Mouse (Mus musculus): Measurements from ENCODE around the gene Qrich2.
"Not testable (repeated sequence)": the region's sequence is repeated elsewhere in the genome, so short reads cannot be mapped to it uniquely, and the experiment has no call there.

The Qrich2 gene

DNA sequence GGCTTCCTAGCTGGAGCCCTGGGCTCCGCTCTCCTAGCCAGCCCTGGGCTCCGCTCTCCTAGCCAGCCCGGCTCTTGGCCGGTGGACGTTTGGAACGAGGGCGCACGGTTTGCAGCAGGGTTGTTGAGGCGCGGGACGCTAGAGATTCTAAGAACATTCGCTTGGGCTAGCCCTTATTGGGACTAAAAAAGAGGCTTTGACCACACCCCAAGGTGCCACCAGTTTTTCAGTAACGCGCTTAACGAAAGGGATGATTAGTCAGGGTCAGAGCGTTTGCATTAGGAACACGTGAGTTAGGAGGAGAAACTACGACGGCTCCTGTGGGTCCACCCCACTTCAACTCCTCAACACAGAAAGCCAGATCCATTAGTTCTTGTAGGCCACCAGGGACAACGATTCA is at the start of gene Qrich2:
TSS of gene Qrich2 (minus strand) at position 101 of the 400 bp plus-strand sequence.
- no peak for DNase-seq (ENCODE audit: low spot score in 2 of 2)

DNA sequence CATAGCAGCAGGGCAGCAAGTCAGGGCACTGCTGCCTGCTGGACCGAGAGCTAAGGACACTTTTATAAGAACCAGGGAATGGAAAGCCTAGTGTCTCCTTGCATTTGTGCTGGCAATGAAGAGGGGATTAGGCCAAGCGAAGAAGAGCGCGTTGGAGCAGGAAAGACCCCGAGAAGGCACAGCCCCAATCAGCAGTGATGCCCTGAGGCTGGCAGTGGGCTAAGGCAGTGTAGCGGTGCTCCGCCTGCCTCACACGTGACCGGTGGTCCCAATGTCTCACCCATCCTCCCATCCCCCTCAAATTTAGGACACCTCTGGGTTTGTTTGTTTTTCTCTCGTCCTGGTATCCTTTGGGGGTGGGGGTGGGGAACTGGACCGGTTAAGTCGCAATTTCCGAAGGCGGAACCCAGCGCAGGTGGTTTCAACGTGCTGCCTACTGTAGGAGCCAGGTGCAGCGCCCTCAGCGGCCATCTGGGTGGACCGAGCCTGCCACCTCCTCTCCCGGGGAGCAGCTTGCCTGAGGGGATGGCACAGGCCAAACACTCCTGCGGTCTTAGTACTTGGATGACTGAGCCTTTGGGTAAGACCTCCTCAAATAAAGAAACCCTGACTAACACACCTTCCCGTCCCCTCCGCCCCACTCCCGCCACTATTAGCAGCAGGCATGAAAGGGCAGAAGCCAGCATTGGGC is 49.4 kb upstream of the Qrich2 start:
- DNase-seq (ENCODE audit: low spot score in 2 of 2): no peak

GRCm38 (mm10) chr11:116513531-116514038 is 47.5 kb upstream of the Qrich2 start:
- DNase-seq (ENCODE audit: low spot score in 2 of 2): no peak

DNA sequence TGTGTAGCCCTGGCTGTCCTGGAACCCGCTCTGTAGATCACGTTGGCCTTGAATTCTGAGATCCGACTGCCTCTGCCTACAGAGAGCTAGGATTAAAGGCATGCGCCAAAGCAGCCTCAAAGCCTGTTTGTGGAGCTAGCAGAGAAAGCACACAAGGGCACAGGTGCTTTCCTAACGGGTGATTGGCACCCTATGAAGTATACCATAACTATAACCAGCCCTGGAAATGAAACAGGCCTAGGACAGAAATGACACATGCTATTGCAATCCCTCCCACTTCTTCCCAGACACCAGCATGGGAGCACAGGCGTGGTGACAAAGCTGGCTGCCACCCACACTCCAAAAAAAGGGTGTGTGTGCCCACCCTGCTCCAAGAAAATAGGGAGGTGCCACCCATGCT is 46.9 kb upstream of the Qrich2 start:
- DNase-seq (ENCODE audit: low spot score in 2 of 2): no peak

DNA sequence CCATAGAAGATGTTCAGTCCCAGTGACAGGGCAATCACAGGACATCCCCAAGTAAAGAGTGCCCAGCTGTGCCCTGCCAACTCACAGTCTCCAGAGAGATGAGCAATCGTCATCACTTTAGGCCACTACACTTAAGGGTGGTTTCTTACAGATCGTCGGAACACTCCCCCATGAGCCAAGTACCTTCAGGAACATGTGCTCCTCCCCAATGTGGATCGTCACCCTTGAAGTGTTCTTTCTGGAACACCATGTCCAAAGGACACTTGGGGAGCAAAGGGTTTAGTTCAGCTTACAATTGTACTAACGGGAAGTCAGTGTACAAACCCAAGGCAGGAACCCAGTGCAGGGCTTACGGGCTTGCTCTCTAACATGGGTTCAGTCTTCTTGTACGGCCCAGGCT is 46.1 kb upstream of the Qrich2 start:
- no peak for DNase-seq (ENCODE audit: low spot score in 2 of 2)

GRCm38 (mm10) chr11:116511301-116511868 is 45.3 kb upstream of the Qrich2 start:
- no peak for DNase-seq (ENCODE audit: low spot score in 2 of 2)

- DNase-seq (ENCODE audit: low spot score in 2 of 2): no peak
These were observed 42.6 kb upstream of the Qrich2 start for GRCm38 (mm10) chr11:116508689-116509088.

DNA sequence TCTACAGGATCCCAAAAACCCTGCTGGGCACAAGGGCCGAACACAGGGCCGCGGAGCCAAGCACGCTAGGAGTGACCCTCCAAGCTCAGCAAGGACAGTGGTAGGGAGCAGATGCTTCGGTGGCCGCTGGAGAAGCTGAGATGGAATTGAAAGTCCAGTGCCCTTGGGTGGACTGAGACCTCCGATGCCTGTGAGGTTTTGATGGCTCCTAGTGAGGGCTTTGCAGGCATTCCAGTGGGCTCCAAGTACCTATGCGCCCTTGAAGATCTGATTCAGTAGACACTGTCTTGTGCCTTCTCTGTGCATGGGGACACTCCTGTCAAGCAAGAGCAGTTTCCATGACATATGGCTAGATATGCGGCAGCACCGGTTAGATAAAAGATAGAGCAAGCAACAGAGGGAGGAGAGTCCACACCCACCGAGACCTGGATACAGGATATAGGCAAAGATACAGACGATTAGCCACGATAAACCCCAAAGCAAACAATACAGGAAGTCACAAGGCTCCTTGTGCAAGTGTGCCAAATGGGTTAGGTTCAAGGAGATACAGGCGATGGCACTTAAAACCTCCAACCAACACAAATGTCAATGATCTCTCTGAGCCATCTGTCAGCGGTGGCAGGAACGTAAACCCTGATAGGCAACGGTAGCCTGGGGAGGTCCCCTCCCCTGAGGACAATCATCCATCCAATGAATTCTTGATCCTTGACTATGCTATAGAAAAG is 40.3 kb upstream of the Qrich2 start:
- DNase-seq (ENCODE audit: low spot score in 2 of 2): no peak

GRCm38 (mm10) chr11:116505573-116505972 is 39.5 kb upstream of the Qrich2 start:
- no peak for DNase-seq (ENCODE audit: low spot score in 2 of 2)

DNA sequence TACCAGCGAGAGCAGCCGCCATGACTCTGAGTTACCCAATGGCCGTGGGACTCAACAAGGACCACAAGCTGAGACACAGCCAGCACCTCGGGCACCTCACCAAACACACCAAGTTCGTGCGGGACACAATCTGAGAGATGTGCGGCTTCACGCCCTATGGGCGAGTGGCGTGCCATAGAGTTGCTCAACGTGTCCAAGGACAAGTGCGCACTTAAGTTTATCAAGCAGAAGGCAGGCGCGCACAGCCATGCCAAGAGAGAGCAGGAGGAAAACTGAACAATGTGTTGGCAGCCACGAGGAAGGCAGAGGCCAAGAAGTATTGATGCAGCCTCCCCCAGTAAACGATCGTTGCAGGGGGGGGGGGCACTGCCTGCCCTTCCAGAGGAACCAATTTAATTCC is 38.5 kb upstream of the Qrich2 start:
- DNase-seq (ENCODE audit: low spot score in 2 of 2): no peak

DNA sequence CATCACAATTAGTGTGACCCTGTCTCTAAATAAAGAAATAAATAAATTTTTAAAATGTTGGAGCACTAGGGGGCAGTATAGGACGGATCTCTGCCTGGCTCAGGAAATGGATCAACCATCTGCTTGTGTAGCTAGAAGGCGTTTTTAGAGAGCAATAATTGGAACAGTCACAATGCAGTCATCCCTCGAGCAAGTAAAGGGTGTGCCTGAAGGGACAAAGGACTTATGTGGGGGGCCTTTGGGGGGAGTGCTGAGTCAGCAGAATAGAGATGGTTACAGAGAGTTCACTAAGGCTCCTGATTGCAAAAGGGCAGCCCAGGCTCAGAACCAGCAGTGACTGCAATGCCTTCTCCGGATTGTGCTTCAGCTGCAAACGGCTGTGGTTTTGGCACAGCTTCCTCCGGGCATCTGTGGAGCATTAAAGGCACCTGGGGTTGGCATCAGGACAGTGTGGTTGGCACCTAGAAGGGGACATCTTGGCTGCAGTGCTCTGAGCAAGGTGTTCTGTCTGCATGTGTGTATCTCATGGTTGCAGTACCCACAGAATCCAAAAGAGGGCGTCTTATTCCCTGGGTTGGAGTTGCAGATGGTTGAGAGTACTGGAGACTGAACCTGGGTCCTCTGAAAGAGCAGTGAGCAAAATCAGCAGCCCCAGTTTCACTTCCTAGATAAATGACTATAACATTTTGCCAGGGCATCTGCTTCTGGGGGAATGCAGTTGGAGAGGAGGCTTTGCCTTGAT is 35.1 kb upstream of the Qrich2 start:
- DNase-seq (ENCODE audit: low spot score in 2 of 2): peak in 1 of 2 experiments; percentile 43

DNA sequence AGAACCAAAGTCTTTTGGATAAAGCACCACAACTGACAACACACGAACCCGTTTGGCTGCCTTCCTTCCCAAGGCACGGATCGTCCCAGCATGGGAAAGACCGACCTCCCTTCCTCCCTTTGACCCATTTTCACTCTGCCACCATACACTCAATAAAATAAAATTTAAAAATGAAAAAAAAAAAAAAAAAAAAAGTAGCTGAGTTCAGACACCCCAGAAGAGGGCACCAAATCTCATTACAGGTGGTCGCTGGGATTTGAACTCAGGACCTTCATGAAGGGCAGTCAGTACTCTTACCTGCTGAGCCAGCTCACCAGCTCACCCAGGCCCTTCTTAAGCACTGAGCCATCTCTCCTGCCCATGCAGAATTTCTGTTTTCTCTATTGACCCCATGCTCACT is 33.0 kb upstream of the Qrich2 start:
- DNase-seq (ENCODE audit: low spot score in 2 of 2): no peak

DNA sequence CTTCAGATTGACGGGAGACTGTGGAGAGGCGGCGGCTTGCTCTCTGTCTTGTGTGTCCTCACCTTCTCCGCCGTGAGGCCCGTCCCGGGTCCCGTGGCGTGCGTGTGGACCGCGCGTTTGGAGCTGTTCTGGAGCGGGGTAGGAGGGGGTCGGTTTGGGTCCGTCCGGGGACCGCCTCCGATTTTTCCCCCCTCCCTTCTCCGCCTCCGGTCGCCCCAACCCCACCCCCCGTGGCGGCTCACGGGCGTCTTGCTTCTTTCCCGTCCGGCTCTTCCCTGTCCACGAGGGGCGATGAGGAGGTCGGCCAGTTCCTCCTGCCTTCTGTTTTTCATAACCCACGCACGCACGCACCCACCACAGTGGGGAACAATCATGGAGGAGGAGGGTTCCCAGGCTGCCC is 32.6 kb upstream of the Qrich2 start:
- DNase-seq (ENCODE audit: low spot score in 2 of 2): no peak

GRCm38 (mm10) chr11:116497313-116497712 is 31.3 kb upstream of the Qrich2 start:
- no peak for DNase-seq (ENCODE audit: low spot score in 2 of 2)

- DNase-seq (ENCODE audit: low spot score in 2 of 2): peak in 1 of 2 experiments; percentile 76
These were observed 28.6 kb upstream of the Qrich2 start for GRCm38 (mm10) chr11:116494474-116495174.

- DNase-seq (ENCODE audit: low spot score in 2 of 2): no peak
These were observed 27.8 kb upstream of the Qrich2 start, which contains the start of gene Prpsap1 for GRCm38 (mm10) chr11:116493795-116494252. Gene Prpsap1, minus strand, starts transcription at chr11:116494202.

- no peak for DNase-seq (ENCODE audit: low spot score in 2 of 2)
These were observed 27.1 kb upstream of the Qrich2 start for GRCm38 (mm10) chr11:116493191-116493590.

DNA sequence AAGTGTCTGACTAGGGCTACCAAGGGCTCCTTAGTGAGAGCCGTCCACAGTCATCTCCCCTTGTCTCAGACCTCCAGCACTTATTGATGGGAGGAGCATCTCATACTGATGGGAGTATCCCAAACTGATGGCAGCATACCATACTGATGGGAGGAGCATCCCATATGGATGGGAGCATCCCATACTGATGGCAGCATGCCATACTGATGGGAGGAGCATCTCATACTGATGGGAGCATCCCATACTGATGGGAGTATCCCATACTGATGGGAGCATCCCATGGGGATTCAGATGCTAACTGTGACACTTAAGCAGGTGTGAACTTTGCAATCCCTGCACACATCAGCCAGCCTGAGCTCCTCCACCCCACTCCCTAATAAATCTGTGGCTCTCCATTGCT is 26.5 kb upstream of the Qrich2 start:
- DNase-seq (ENCODE audit: low spot score in 2 of 2): not testable (repeated sequence)

DNA sequence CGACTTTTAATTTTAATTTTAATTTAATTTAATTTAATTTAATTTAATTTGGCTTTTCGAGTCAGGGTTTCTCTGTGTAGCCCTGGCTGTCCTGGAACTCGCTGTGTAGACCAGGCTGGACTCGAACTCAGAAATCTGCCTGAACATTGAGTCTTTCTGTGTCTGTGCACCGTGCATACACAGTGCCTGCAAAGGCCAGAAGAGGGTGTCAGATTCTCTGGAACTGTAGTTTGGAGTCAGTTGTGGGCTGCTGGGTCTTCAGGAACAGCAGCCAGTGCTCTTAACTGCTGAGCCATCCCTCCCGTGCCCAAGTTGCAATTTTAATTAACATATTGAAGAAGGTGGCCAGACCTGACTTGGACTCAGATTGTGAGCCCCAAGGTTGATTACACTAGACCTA is 25.3 kb upstream of the Qrich2 start:
- DNase-seq (ENCODE audit: low spot score in 2 of 2): no peak

- DNase-seq (ENCODE audit: low spot score in 2 of 2): peak in 1 of 2 experiments; percentile 87
These were observed 24.4 kb upstream of the Qrich2 start for GRCm38 (mm10) chr11:116490232-116491107.
